Comparison of ENCODE assay signal across 8 mouse cellular contexts in genomic region chr7:3411160-3411941, GRCm38 (mm10). TPM values are rescaled to one million over a fixed set of nuclear protein-coding genes. Genes with fewer than 3 reads are reported as not detected.
DNase-seq lines count a peak whose midpoint lies in the region; ATAC-seq and TF ChIP-seq lines count a peak whose summit lies in the region.

No protein-coding gene starts in this region.

- 0 out of 2 replicates have a peak, but pooled peaks cover 3% of the 10 kb centered on the region for H3K4me1 ChIP-seq in lung, adult 2 months (ENCODE audit: control insufficient read depth, insufficient read depth, low read length)
- no peaks in the 10 kb centered on the region; the same call in none of the 2 replicates for H3K4me1 ChIP-seq in bone marrow, adult 2 months (ENCODE audit: control insufficient read depth, insufficient read depth, low read length)

- H3K27ac ChIP-seq in bone marrow, adult 2 months (ENCODE audit: control insufficient read depth, insufficient read depth, low read depth, low read length, poor library complexity), result no peak overlapping the region

- H3K4me3 ChIP-seq in lung, adult 2 months (replicated peaks; ENCODE audit: extremely low read depth, low read depth, low read length), result no peak overlapping the region
- H3K4me3 ChIP-seq in bone marrow, adult 2 months (replicated peaks; ENCODE audit: control insufficient read depth, low read depth, low read length), result peak overlapping the region; percentile 24

- WGBS in lung, adult 2 months, result 2% methylated on average over 33 of the region's 33 CpGs
- WGBS in bone marrow, adult 2 months, result 2% methylated on average over 33 of the region's 33 CpGs

- ATAC-seq in erythroid progenitor cell, adult 5-6 weeks (replicated peaks; ENCODE audit: low FRiP score, poor library complexity, severe bottlenecking), result 0 out of 2 replicates have a peak, but pooled peaks have one; percentile 25

- peak; percentile 6 to 10 for DNase-seq in lung, adult 18-20 months
- no peak for DNase-seq in lung, adult 2 months
- peak; percentile 5 to 8 for DNase-seq in kidney, adult 8-10 months
- peak; percentile 13 to 50 for DNase-seq in lung, postnatal 4 days
- peak; percentile 66 to 75 for DNase-seq in right cerebral cortex, postnatal 36 days (ENCODE audit: low spot score in 2 of 2)
- DNase-seq in urinary bladder, postnatal 25 days (ENCODE audit: low spot score), result no peak

- no peak for TF ChIP-seq POLR2A in lung, adult 2 months (IDR thresholded peaks at IDR 0.05; ENCODE audit: borderline replicate concordance, extremely low read depth, low read depth, low read length)
- TF ChIP-seq POLR2A in bone marrow, adult 2 months (IDR thresholded peaks at IDR 0.05; ENCODE audit: borderline replicate concordance, control insufficient read depth, low read depth, low read length), result no peak

- no peak for TF ChIP-seq CTCF in lung, adult 2 months (IDR thresholded peaks at IDR 0.05; ENCODE audit: insufficient read depth, low read length)
- TF ChIP-seq CTCF in bone marrow, adult 2 months (IDR thresholded peaks at IDR 0.05; ENCODE audit: control insufficient read depth, insufficient read depth, low read length), result no peak

RNA-seq across cellular contexts. Expression of gene Cacng6, which starts 12.6 kb away (rescaled TPM):
- polyA plus RNA-seq in lung, adult 2 months (2012; rRNA removed), result 0.14 and 1.2 TPM in 2 replicates
- polyA plus RNA-seq in bone marrow, adult 2 months (2011; ENCODE audit: insufficient read depth, insufficient read length, low replicate concordance, missing spikeins), result not detected in 2 replicates
- not detected in 2 replicates for total RNA-seq in erythroid progenitor cell, adult 5-6 weeks (2015; ENCODE audit: low replicate concordance)
- not detected in 2 replicates for total RNA-seq in erythroid progenitor cell, adult 5-6 weeks (2017; ENCODE audit: low replicate concordance)

RNA-seq across cellular contexts. Expression of gene Cacng8, which starts 20.9 kb away (rescaled TPM):
- 0.37 TPM in 1 of 2 replicates, not detected in the other for polyA plus RNA-seq in lung, adult 2 months (2012; rRNA removed)
- not detected in 2 replicates for polyA plus RNA-seq in bone marrow, adult 2 months (2011; ENCODE audit: insufficient read depth, insufficient read length, low replicate concordance, missing spikeins)
- total RNA-seq in erythroid progenitor cell, adult 5-6 weeks (2015; ENCODE audit: low replicate concordance), result not detected in 2 replicates
- total RNA-seq in erythroid progenitor cell, adult 5-6 weeks (2017; ENCODE audit: low replicate concordance), result not detected in 2 replicates

Comparison
In these comparisons a context has a peak if more than half of its experiments do, and no peak if none do; other contexts are left out.
1. DNase-seq: peak in lung, adult 18-20 months (2 of 2), kidney, adult 8-10 months (2 of 2), lung, postnatal 4 days (2 of 2) and right cerebral cortex, postnatal 36 days (2 of 2); none in lung, adult 2 months (single experiment) and urinary bladder, postnatal 25 days (single experiment).